Mouse (Mus musculus): Measurements from ENCODE around the gene Smyd4. TPM values are rescaled to one million over a fixed set of nuclear protein-coding genes. Genes with fewer than 3 reads are reported as not detected.

Gene Smyd4
- polyA plus RNA-seq, 2 experiments = 7.9 to 11.6 TPM

- Histone ChIP-seq H3K27me3 (ENCODE audit: control insufficient read depth, insufficient read depth, low read length) (no peaks in the 10 kb centered on the region), H3K36me3 (ENCODE audit: control insufficient read depth, insufficient read depth, low read length) (peaks cover 10% of the 10 kb centered on the region), H3K9me3 (ENCODE audit: control insufficient read depth, low read length) (no peaks in the 10 kb centered on the region), H3K9ac (ENCODE audit: low read depth, low read length, severe bottlenecking) (no peak overlapping the region), H3K4me2 (replicated peaks; ENCODE audit: low read depth, low read length, severe bottlenecking) (no peak overlapping the region), H3K4me1 (ENCODE audit: control insufficient read depth, insufficient read depth, low read length) (no peaks in the 10 kb centered on the region), H3K4me3 (replicated peaks; ENCODE audit: low read length) (no peak overlapping the region), H3K27ac (replicated peaks; ENCODE audit: low read depth, low read length) (no peak overlapping the region)
- ATAC-seq (ENCODE audit: low FRiP score, low read depth) = no peak
- 67% methylated on average over 7 of the region's 7 CpGs for WGBS
- DNase-seq (ENCODE audit: low spot score) = no peak
- no peak for TF ChIP-seq POLR2A (IDR thresholded peaks at IDR 0.05; ENCODE audit: borderline replicate concordance, extremely low read depth, insufficient read depth, insufficient read length)
Measured at GRCm38 (mm10) chr11:75397452-75397851, 49.2 kb downstream of the Smyd4 start.

DNA sequence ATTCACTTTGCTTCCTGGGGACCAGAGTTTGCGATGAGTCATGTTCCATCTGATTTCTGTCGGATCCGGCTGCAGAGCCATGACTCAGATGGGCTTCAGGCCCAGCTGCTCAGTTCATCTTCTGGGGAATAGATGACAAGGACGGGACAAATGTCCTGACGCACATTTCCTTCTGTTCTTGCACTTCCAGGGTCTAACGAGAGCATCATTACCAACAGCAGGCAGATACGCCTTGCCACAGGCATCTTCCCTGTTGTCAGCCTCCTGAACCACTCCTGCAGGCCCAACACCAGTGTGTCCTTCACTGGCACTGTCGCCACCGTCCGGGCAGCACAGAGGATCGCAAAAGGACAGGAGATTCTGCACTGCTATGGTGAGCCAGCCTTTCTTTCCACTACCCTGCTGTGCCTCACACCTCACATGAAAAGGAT lies 51.2 kb downstream of the Smyd4 start:
- Histone ChIP-seq H3K4me3 (replicated peaks; ENCODE audit: low read length) (no peak overlapping the region), H3K9me3 (ENCODE audit: control insufficient read depth, low read length) (no peaks in the 10 kb centered on the region), H3K4me1 (ENCODE audit: control insufficient read depth, insufficient read depth, low read length) (no peaks in the 10 kb centered on the region), H3K36me3 (ENCODE audit: control insufficient read depth, insufficient read depth, low read length) (peaks cover 10% of the 10 kb centered on the region), H3K9ac (ENCODE audit: low read depth, low read length, severe bottlenecking) (no peak overlapping the region), H3K27me3 (ENCODE audit: control insufficient read depth, insufficient read depth, low read length) (no peaks in the 10 kb centered on the region), H3K4me2 (replicated peaks; ENCODE audit: low read depth, low read length, severe bottlenecking) (no peak overlapping the region), H3K27ac (replicated peaks; ENCODE audit: low read depth, low read length) (no peak overlapping the region)
- 83% methylated on average over 11 of the region's 11 CpGs for WGBS
- ATAC-seq (ENCODE audit: low FRiP score, low read depth) (no peak), DNase-seq (ENCODE audit: low spot score) (no peak)
- no peak for TF ChIP-seq POLR2A (IDR thresholded peaks at IDR 0.05; ENCODE audit: borderline replicate concordance, extremely low read depth, insufficient read depth, insufficient read length)

GRCm38 (mm10) chr11:75400099-75400498 lies 51.9 kb downstream of the Smyd4 start:
- H3K27me3 ChIP-seq (ENCODE audit: control insufficient read depth, insufficient read depth, low read length) = no peaks in the 10 kb centered on the region
- no peaks in the 10 kb centered on the region for H3K9me3 ChIP-seq (ENCODE audit: control insufficient read depth, low read length)
- no peak overlapping the region for H3K4me3 ChIP-seq (replicated peaks; ENCODE audit: low read length)
- no peak overlapping the region for H3K9ac ChIP-seq (ENCODE audit: low read depth, low read length, severe bottlenecking)
- H3K4me1 ChIP-seq (ENCODE audit: control insufficient read depth, insufficient read depth, low read length) = no peaks in the 10 kb centered on the region
- no peak for ATAC-seq (ENCODE audit: low FRiP score, low read depth)
- no peak for DNase-seq (ENCODE audit: low spot score)
- H3K4me2 ChIP-seq (replicated peaks; ENCODE audit: low read depth, low read length, severe bottlenecking) = no peak overlapping the region
- TF ChIP-seq POLR2A (IDR thresholded peaks at IDR 0.05; ENCODE audit: borderline replicate concordance, extremely low read depth, insufficient read depth, insufficient read length) = no peak
- WGBS = 78% methylated on average over 9 of the region's 9 CpGs
- H3K36me3 ChIP-seq (ENCODE audit: control insufficient read depth, insufficient read depth, low read length) = peaks cover 10% of the 10 kb centered on the region
- no peak overlapping the region for H3K27ac ChIP-seq (replicated peaks; ENCODE audit: low read depth, low read length)

DNA sequence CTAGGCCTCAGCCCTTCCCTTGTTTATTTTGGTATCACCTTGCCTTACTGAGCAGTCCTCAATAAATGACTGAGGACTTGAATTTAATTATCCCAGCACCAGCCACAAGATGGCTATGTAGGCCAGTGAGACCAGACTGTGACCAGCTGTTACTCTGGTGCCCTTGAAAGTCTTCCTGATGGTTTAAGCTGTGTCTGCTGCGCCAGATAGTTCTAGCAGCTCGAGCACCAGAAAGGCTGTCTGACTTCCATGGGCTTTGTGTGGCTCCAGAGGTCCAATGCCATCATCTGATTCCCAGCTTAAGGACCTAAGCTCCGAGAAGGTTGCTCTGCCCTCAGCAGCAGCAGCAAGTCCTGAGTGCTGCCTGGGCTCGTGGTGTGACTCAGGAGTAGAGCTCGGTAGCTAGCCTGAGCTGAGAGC lies 54.0 kb downstream of the Smyd4 start:
- ATAC-seq (ENCODE audit: low FRiP score, low read depth) (peak; percentile 82), DNase-seq (ENCODE audit: low spot score) (peak; percentile 78)
- H3K4me1 ChIP-seq (ENCODE audit: control insufficient read depth, insufficient read depth, low read length) = no peaks in the 10 kb centered on the region

GRCm38 (mm10) chr11:75403301-75404052 lies 55.2 kb downstream of the Smyd4 start:
- WGBS = 65% methylated on average over 6 of the region's 6 CpGs
- no peak overlapping the region for H3K4me3 ChIP-seq (replicated peaks; ENCODE audit: low read length)
- no peaks in the 10 kb centered on the region for H3K4me1 ChIP-seq (ENCODE audit: control insufficient read depth, insufficient read depth, low read length)
- H3K9me3 ChIP-seq (ENCODE audit: control insufficient read depth, low read length) = no peaks in the 10 kb centered on the region
- ATAC-seq (ENCODE audit: low FRiP score, low read depth) (no peak), DNase-seq (ENCODE audit: low spot score) (no peak)
- TF ChIP-seq POLR2A (IDR thresholded peaks at IDR 0.05; ENCODE audit: borderline replicate concordance, extremely low read depth, insufficient read depth, insufficient read length) = no peak
- H3K9ac ChIP-seq (ENCODE audit: low read depth, low read length, severe bottlenecking) = no peak overlapping the region
- no peak overlapping the region for H3K4me2 ChIP-seq (replicated peaks; ENCODE audit: low read depth, low read length, severe bottlenecking)
- no peak overlapping the region for H3K27ac ChIP-seq (replicated peaks; ENCODE audit: low read depth, low read length)
- peaks cover 10% of the 10 kb centered on the region for H3K36me3 ChIP-seq (ENCODE audit: control insufficient read depth, insufficient read depth, low read length)
- H3K27me3 ChIP-seq (ENCODE audit: control insufficient read depth, insufficient read depth, low read length) = no peaks in the 10 kb centered on the region

More for the DNA sequence above, 54.0 kb downstream of the Smyd4 start:
- no peak overlapping the region for H3K4me2 ChIP-seq (replicated peaks; ENCODE audit: low read depth, low read length, severe bottlenecking)
- H3K9ac ChIP-seq (ENCODE audit: low read depth, low read length, severe bottlenecking) = no peak overlapping the region
- no peaks in the 10 kb centered on the region for H3K27me3 ChIP-seq (ENCODE audit: control insufficient read depth, insufficient read depth, low read length)
- 52% methylated on average over 5 of the region's 5 CpGs for WGBS
- no peak for TF ChIP-seq POLR2A (IDR thresholded peaks at IDR 0.05; ENCODE audit: borderline replicate concordance, extremely low read depth, insufficient read depth, insufficient read length)
- no peak overlapping the region for H3K27ac ChIP-seq (replicated peaks; ENCODE audit: low read depth, low read length)
- no peak overlapping the region for H3K4me3 ChIP-seq (replicated peaks; ENCODE audit: low read length)
- H3K9me3 ChIP-seq (ENCODE audit: control insufficient read depth, low read length) = no peaks in the 10 kb centered on the region
- peaks cover 10% of the 10 kb centered on the region for H3K36me3 ChIP-seq (ENCODE audit: control insufficient read depth, insufficient read depth, low read length)

Data from limb, embryonic 14.5 days (tissue).